Mouse (Mus musculus): ENCODE measurements around the gene Dpf2.

DNA sequence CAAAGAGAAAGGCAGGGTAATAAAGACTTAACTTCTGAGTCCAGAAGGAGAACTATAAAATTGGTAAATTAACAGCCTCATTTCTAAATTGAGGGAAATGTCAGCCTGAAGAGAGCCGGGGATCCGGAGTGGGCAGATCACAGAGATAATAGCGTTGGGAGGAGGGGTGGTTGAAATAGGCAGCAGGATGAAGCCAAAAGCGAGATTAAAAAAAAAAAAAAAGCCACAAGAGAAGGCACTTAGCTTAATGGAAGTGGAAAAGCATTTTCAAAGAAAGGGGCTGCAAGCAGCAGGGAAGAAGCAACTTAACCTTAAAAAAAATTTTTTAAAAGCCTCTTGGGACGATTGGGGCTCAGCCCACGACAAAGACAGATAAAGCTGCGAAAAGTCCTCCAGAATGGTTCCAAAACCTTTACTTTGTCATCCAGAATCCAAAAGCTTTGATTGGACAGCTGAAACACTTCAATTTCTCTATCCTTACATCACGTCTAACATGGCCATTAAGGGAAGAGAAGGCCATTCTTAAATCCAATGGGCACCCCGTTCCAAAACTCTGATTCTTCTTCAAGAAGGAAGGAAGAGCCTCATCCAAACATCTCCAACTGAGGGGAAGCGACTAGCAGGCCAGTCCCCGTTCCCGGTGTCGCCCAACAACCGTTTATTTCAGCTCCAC, 1.2 kb downstream of the Dpf2 start:
- no peak for TF ChIP-seq CTCF (IDR thresholded peaks at IDR 0.05; ENCODE audit: insufficient read depth, low read depth, low read length)
- no peak for TF ChIP-seq POLR2A (IDR thresholded peaks at IDR 0.05; ENCODE audit: insufficient read depth, low read depth, low read length)

Data from olfactory bulb, adult 2 months (tissue).